Mouse (Mus musculus): ENCODE data around the gene Olfr357. TPM values are rescaled to one million over a fixed set of nuclear protein-coding genes. Genes with fewer than 3 reads are reported as not detected.

Olfr357 gene
- not detected in 2 replicates for polyA plus RNA-seq (2016; fragmentation: Nextera tagmentation; extraction: Ambion mirVana)

DNA sequence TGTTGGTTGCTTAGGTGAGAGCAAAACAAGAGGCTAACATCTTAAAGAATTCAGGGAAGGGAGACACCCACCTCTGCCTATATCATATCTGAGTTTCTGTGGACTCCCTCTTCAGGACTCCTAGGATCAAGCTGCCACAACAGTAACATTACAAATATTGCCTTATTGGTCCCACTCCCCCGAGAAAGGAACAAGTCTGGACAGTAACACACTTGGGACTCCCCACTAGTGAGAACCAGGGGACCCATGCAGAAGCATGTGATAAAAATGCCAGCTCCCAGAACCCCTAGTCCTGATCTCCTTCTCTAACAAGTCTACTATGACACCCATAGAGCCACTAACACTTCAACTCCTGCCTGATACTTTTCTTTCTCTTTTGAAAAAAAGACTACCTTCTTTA is at the start of gene Olfr357:
Olfr357 (plus strand) TSS at position 301 of the 400 bp plus-strand sequence.
- 54% methylated on average over 1 of the region's 1 CpGs for WGBS
- Histone ChIP-seq H3K4me3 (replicated peaks) (no peak within 1 kb of the TSS), H3K27me3 (no peaks in the 10 kb centered on the region), H3K4me1 (replicated peaks) (no peaks in the 10 kb centered on the region), H3K9me3 (peaks cover 12% of the 10 kb centered on the region; the same call in 1 of the 2 replicates), H3K36me3 (no peaks in the 10 kb centered on the region), H3K9ac (replicated peaks) (no peak within 1 kb of the TSS), H3K4me2 (no peak within 1 kb of the TSS), H3K27ac (no peak within 1 kb of the TSS)
- no peak for ATAC-seq (ENCODE audit: insufficient number of reproducible peaks, insufficient read depth, low FRiP score, low TSS enrichment, low read depth)

DNA sequence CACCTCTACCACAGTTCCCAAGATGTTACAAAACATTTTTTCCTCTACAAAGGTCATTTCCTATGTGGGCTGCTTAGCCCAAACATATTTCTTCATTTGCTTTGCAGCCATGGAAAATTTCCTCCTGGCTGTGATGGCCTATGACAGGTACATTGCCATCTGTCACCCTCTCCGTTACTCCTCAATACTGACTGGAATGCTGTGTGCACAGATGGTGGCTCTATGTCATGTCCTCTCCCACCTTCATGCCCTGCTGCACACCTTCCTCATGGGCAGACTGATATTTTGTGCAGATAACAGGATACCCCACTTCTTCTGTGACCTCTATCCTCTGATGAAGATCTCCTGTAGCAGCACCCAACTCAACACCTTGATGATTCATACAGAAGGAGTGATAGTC is 3.4 kb downstream of the Olfr357 start:
- Histone ChIP-seq H3K4me1 (replicated peaks) (no peaks in the 10 kb centered on the region), H3K4me2 (no peak overlapping the region), H3K9me3 (peaks cover 12% of the 10 kb centered on the region; the same call in 1 of the 2 replicates), H3K36me3 (no peaks in the 10 kb centered on the region), H3K4me3 (replicated peaks) (no peak overlapping the region), H3K27ac (no peak overlapping the region), H3K27me3 (no peaks in the 10 kb centered on the region), H3K9ac (replicated peaks) (no peak overlapping the region)
- no peak for ATAC-seq (ENCODE audit: insufficient number of reproducible peaks, insufficient read depth, low FRiP score, low TSS enrichment, low read depth)
- 81% methylated on average over 1 of the region's 1 CpGs for WGBS

DNA sequence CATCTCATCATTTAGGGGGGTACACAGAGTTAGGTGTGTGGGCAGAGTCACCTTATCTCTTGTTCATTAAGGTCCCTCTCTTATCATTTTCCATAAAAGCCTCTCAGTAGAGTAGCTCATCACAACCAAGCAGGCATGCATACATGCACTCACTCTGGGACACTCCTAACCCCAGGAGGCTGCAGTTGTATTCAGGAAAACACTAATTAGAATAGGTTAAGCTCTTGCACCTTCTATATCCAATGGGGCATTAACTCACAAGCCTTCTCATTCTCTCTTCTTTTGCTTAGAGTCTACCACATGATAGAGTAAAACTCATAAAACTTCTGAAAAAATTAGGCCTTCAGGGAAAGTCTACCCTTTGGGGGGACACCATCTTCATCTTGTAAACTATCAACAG is 15.6 kb downstream of the Olfr357 start, which contains the start of gene Olfr358:
Olfr358 (minus strand) TSS at position 101 of the 400 bp plus-strand sequence.
- Histone ChIP-seq H3K4me1 (replicated peaks) (no peaks in the 10 kb centered on the region), H3K4me3 (replicated peaks) (no peak within 1 kb of the TSS), H3K4me2 (no peak within 1 kb of the TSS), H3K27me3 (no peaks in the 10 kb centered on the region), H3K36me3 (no peaks in the 10 kb centered on the region), H3K27ac (no peak within 1 kb of the TSS), H3K9ac (replicated peaks) (no peak within 1 kb of the TSS), H3K9me3 (peaks cover 14% of the 10 kb centered on the region; the same call in 1 of the 2 replicates)
- ATAC-seq (ENCODE audit: insufficient number of reproducible peaks, insufficient read depth, low FRiP score, low TSS enrichment, low read depth), result no peak

Other genes starting within 250 kb of the Olfr357 start
- gene Olfr348, start 209.6 kb upstream of the Olfr357 start, polyA plus RNA-seq (2016; fragmentation: Nextera tagmentation; extraction: Ambion mirVana), result not detected in 2 replicates
- gene Olfr50, start 203.3 kb upstream of the Olfr357 start, polyA plus RNA-seq (2016; fragmentation: Nextera tagmentation; extraction: Ambion mirVana), result not detected in 2 replicates
- not detected in 2 replicates for gene Olfr3, start 176.8 kb upstream of the Olfr357 start, polyA plus RNA-seq (2016; fragmentation: Nextera tagmentation; extraction: Ambion mirVana)
- gene Olfr350, start 147.5 kb upstream of the Olfr357 start, polyA plus RNA-seq (2016; fragmentation: Nextera tagmentation; extraction: Ambion mirVana), result not detected in 2 replicates
- gene Olfr351, start 131.2 kb upstream of the Olfr357 start, polyA plus RNA-seq (2016; fragmentation: Nextera tagmentation; extraction: Ambion mirVana), result not detected in 2 replicates
- gene Olfr352, start 125.4 kb upstream of the Olfr357 start, polyA plus RNA-seq (2016; fragmentation: Nextera tagmentation; extraction: Ambion mirVana), result not detected in 2 replicates
- gene Olfr353, start 100.9 kb upstream of the Olfr357 start, polyA plus RNA-seq (2016; fragmentation: Nextera tagmentation; extraction: Ambion mirVana), result not detected in 2 replicates
- gene Olfr354, start 88.1 kb upstream of the Olfr357 start, polyA plus RNA-seq (2016; fragmentation: Nextera tagmentation; extraction: Ambion mirVana), result not detected in 2 replicates
- not detected in 2 replicates for gene Olfr355, start 64.9 kb upstream of the Olfr357 start, polyA plus RNA-seq (2016; fragmentation: Nextera tagmentation; extraction: Ambion mirVana)
- gene Olfr356, start 56.7 kb upstream of the Olfr357 start, polyA plus RNA-seq (2016; fragmentation: Nextera tagmentation; extraction: Ambion mirVana), result not detected in 2 replicates
- gene Olfr358, start 15.5 kb downstream of the Olfr357 start, polyA plus RNA-seq (2016; fragmentation: Nextera tagmentation; extraction: Ambion mirVana), result not detected in 2 replicates
- not detected in 2 replicates for gene Olfr360, start 71.9 kb downstream of the Olfr357 start, polyA plus RNA-seq (2016; fragmentation: Nextera tagmentation; extraction: Ambion mirVana)
- not detected in 2 replicates for gene Olfr361, start 95.5 kb downstream of the Olfr357 start, polyA plus RNA-seq (2016; fragmentation: Nextera tagmentation; extraction: Ambion mirVana)
- gene Olfr362, start 124.1 kb downstream of the Olfr357 start, polyA plus RNA-seq (2016; fragmentation: Nextera tagmentation; extraction: Ambion mirVana), result not detected in 2 replicates
- not detected in 2 replicates for gene Olfr364-ps1, start 145.5 kb downstream of the Olfr357 start, polyA plus RNA-seq (2016; fragmentation: Nextera tagmentation; extraction: Ambion mirVana)
- gene Olfr365, start 194.4 kb downstream of the Olfr357 start, polyA plus RNA-seq (2016; fragmentation: Nextera tagmentation; extraction: Ambion mirVana), result not detected in 2 replicates
- gene Olfr366, start 217.7 kb downstream of the Olfr357 start, polyA plus RNA-seq (2016; fragmentation: Nextera tagmentation; extraction: Ambion mirVana), result not detected in 2 replicates